Mouse (Mus musculus): ENCODE measurements around the gene Eme2. TPM values are rescaled to one million over a fixed set of nuclear protein-coding genes. Genes with fewer than 3 reads are reported as not detected.

The Eme2 gene
- 15.5 and 16.2 TPM in 2 replicates for polyA plus RNA-seq (2021; fragmentation: Nextera tagmentation)
- long read RNA-seq, experiment 1, transcript Eme2-202 (8 exons, 1,521 nt): major isoform, 58 of 187 reads
- long read RNA-seq, experiment 1, partial matches to known transcripts: 58 of 187 reads
- long read RNA-seq, experiment 1, other reads (novel, unspliced or antisense): 69 of 187 reads
- long read RNA-seq, experiment 2, transcript Eme2-202 (8 exons, 1,521 nt): major isoform, 8 of 13 reads
- long read RNA-seq, experiment 2, partial matches to known transcripts: 0 of 13 reads
- long read RNA-seq, experiment 2, other reads (novel, unspliced or antisense): 5 of 13 reads

DNA sequence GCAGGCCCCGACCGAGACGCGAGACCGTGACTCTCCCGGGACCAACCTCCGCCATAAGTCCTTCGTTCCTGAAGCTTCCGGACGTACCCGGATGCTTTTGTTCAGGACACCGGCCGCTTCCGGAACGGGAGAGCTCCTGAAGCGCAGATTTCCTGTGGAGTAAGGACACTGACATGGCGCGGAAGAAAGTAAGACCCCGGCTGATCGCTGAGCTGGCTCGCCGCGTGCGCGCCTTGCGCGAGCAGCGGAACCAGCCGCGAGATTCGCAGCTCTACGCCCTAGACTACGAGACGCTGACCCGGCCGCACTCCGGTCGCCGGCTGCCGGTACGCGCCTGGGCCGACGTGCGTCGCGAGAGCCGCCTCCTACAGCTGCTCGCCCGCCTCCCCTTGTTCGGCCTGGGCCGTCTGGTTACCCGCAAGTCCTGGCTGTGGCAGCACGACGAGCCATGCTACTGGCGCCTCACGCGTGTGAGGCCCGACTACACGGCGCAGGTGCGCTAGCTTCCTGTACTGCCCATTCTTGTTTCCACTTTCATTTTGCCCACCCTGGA, at the start of gene Eme2, which contains the start of gene Mrps34:
Gene Eme2, minus strand, starts transcription at position 93 of the 553 bp plus-strand sequence.
Gene Mrps34, plus strand, starts transcription at position 122 of the 553 bp plus-strand sequence.

DNA sequence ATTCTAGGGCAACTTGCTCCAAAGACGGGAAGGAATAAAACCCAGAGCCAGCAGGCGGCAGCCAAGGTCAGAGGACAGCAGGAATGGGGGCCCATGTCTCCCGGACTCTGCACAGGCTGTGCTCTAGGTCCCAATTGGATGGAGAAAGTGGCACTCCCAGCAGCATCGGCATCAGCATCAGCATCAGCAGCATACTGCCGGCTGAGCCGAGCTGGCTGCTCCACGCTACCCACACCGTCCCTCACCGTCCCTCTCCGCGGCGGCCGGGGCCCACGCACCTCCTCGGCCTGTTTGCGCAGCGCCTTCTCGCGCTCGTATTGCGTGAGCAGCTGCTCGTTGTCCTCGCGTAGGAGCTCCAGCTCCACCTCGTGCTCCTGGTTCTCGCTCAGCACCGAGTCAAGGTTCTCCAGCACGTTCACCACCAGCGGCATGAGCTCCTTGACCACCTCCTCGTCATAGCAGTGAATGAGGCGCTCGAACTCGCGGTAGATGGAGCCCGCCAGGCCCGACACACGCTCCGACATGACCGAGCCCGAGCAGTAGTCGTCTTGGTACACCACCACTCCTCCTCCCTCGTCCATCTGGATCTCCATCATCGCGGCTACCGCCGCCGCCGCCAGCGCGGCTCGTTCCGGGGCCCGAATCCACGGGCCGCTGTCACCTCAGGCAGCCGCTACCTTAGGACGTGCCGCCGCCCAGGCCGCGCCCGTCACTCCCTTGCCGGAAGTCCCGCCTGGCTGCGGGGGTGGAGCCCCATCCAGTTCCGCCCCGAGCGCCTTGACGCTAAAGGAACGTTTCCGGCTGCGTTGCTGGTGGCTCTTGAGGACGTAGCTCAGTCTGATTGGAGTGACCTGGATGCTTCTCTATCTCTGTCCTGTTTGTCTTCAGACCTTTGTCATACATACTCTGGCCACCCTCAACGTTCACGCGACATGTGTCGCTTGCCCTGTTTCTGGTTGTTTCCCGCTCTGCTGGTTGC, 41.7 kb upstream of the Eme2 start, which contains the start of gene Mapk8ip3:
Gene Mapk8ip3, minus strand, starts transcription at position 719 of the 979 bp plus-strand sequence.

DNA sequence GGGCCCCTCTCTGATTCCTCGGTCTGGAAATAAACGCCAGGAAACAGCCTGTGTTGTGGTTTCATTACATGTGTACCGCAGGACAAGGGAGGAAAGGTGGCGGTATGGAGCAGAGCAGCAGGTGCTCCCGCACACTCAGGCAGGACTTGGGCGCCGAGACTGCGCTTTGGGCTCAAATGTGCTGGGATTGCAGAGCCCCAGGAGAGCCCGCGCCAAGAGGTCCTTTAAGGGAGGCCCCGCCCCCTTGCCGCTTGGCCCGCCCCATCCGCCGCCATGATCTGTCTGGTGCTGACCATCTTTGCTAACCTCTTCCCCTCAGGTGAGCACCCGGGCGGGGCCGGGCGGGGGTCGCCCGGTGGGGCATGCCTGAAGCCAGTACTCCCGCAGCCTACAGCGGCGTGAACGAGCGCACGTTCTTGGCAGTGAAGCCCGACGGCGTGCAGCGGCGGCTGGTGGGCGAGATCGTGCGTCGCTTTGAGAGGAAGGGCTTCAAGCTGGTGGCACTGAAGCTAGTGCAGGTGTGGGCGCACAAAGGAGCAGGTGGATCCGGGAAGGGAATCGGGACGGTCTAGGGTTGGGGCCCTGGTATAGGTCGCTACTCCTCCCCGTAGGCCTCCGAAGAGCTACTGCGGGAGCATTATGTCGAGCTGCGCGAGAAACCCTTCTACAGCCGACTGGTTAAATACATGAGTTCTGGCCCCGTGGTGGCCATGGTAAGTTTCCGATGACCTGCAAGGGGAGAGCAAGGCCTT, 1.5 kb upstream of the Eme2 start, which contains the start of gene Nme3:
Gene Nme3, plus strand, starts transcription at position 260 of the 752 bp plus-strand sequence.

DNA sequence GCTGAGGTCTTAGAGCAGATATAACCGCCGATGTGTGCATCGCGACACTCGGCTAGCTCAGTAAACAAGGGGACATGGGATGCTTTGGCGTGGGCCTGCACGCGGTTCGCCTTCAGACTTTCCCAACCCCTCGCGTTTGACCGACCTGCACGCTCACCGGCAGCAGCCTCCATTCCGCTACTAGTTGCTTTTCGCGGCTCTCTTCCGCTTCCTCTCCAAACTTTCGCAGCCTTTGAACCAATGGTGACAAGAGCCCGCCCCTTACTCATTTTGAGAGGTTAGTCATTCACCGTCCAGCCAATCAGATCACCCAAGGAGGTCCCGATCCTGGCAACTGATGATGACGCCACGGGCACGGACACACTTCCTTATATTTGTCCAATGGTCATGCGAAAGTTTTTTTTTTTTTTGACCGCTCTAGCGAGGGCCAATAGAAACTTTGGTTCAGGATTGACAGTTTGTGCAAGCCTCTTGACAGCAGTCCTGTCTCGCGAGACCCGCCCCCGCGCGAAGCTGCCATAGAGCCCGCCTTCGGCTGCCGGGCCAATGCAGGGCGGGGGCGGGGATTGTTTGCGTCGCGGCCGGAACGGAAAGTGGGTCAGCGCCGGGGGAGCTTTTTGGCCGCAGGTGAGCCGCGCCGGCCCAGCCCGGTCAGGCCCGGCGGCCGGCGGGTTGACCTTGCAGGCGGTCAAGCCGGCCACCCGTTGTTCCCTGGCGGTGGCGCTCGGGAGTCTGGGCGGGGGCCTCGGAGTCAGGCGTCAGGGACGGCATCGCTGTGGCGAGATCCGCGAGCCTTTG, 8.6 kb downstream of the Eme2 start, which contains the start of the genes Nubp2 and Spsb3:
Gene Nubp2, minus strand, starts transcription at position 216 of the 798 bp plus-strand sequence.
Gene Spsb3, plus strand, starts transcription at position 510 of the 798 bp plus-strand sequence.

DNA sequence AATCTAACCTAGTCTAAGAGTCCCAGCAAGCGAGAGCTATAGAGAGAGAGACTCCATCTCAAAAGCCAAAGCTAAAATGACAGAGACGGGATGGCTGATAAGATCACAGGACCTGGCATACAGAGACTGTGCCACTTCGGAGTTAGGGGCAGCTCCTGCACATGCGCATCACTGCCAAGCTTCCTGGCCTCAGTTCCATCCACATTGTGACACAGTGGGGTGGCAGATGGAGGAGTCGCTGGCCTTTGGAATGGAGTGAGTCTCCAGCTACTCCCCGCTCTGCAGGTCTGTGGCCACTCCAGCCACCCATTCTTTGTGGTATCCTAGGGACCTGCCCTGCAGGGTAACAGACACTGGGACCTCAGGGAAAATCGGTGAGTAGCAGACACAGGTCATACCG, 29.1 kb downstream of the Eme2 start, which contains the start of gene Igfals:
Gene Igfals, plus strand, starts transcription at position 222 of the 400 bp plus-strand sequence.

DNA sequence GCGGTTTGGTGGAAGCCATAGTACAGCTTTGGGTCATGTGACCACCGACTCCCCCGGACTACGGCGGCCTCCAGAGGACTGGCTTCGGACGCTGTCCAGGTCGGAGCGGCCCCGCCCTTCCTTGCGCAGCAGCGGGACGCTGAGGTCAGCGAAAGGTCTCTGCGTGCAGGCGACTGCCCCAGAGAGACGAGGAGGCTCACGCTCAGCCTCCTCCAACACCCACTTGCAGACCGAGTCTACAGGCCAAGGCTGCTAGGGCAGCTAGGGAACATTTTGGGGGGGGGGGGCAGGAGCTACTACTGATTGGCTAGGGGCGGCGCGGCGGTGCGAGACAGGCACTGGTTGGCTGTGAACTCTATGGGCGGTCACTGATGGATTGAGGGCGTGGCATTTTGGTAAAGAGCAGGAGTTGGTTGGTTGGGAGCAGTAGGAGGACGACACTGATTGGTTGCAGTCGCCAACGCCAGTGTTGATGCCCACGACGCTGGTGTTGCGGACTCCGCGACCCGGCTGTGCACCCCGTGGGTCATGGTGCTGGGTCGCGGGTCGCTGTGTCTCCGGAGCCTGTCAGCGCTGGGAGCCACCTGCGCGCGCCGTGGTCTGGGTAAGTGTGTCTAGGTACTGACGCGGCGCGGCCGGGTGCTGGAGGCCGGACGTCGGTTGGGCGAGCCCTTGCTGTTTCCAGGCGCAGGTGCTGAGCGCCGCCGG, 44.7 kb downstream of the Eme2 start, which contains the start of gene Fahd1:
Gene Fahd1, minus strand, starts transcription at position 300 of the 708 bp plus-strand sequence.

DNA sequence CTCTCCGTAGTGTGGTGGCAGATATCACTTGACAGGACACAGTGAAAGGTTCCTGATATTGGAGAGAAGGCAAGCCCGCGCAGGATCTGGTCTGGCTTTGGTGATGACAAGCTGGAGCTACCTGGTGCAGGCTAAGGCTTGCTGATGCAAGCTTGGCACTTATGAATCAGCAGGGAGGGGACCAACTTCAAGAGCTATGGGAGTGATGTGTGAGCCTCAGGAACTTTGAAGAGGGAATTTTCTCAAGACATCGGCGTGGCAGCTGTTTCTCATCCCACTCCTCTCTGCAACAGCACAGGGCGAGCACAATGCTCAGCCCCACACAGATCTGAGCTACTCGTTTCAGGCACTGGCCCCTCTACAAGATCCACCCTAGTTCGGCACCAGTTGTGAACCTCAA, 55.0 kb downstream of the Eme2 start, which contains the start of gene Hagh:
Gene Hagh, plus strand, starts transcription at position 302 of the 400 bp plus-strand sequence.

Other genes with a start within 250 kb of the Eme2 start
- gene Slc9a3r2, start 244.8 kb downstream of the Eme2 start, polyA plus RNA-seq (2021; fragmentation: Nextera tagmentation): 39.3 and 41.9 TPM in 2 replicates
- 0.47 and 0.65 TPM in 2 replicates for gene Npw, start 236.6 kb downstream of the Eme2 start, polyA plus RNA-seq (2021; fragmentation: Nextera tagmentation)
- gene Zfp598, start 225.4 kb downstream of the Eme2 start, polyA plus RNA-seq (2021; fragmentation: Nextera tagmentation): 1.3 and 2.4 TPM in 2 replicates
- gene Syngr3, start 205.1 kb downstream of the Eme2 start, polyA plus RNA-seq (2021; fragmentation: Nextera tagmentation): 282 and 371 TPM in 2 replicates
- 33.0 and 34.1 TPM in 2 replicates for gene Gfer, start 198.9 kb downstream of the Eme2 start, polyA plus RNA-seq (2021; fragmentation: Nextera tagmentation)
- gene Noxo1, start 198.9 kb downstream of the Eme2 start, polyA plus RNA-seq (2021; fragmentation: Nextera tagmentation): 0.98 and 1.1 TPM in 2 replicates
- gene Tbl3, start 187.4 kb downstream of the Eme2 start, polyA plus RNA-seq (2021; fragmentation: Nextera tagmentation): 15.2 and 20.2 TPM in 2 replicates
- not detected in 2 replicates for gene Rnf151, start 177.0 kb downstream of the Eme2 start, polyA plus RNA-seq (2021; fragmentation: Nextera tagmentation)
- 1,532 and 1,546 TPM in 2 replicates for gene Rps2, start 177.0 kb downstream of the Eme2 start, polyA plus RNA-seq (2021; fragmentation: Nextera tagmentation)
- gene Ndufb10, start 170.6 kb downstream of the Eme2 start, polyA plus RNA-seq (2021; fragmentation: Nextera tagmentation): 938 and 1,009 TPM in 2 replicates
- 0.19 and 0.53 TPM in 2 replicates for gene Rpl3l, start 167.3 kb downstream of the Eme2 start, polyA plus RNA-seq (2021; fragmentation: Nextera tagmentation)
- 6.8 and 17.1 TPM in 2 replicates for gene Msrb1, start 158.4 kb downstream of the Eme2 start, polyA plus RNA-seq (2021; fragmentation: Nextera tagmentation)
- gene Hs3st6, start 142.1 kb downstream of the Eme2 start, polyA plus RNA-seq (2021; fragmentation: Nextera tagmentation): 0.55 and 0.97 TPM in 2 replicates
- not detected in 2 replicates for gene Meiob, start 90.8 kb downstream of the Eme2 start, polyA plus RNA-seq (2021; fragmentation: Nextera tagmentation)
- gene Hagh, start 54.9 kb downstream of the Eme2 start, polyA plus RNA-seq (2021; fragmentation: Nextera tagmentation): 287 and 337 TPM in 2 replicates
- 21.7 and 24.4 TPM in 2 replicates for gene Fahd1, start 44.7 kb downstream of the Eme2 start, polyA plus RNA-seq (2021; fragmentation: Nextera tagmentation)
- not detected in 2 replicates for gene Igfals, start 29.1 kb downstream of the Eme2 start, polyA plus RNA-seq (2021; fragmentation: Nextera tagmentation)
- gene Nubp2, start 8.7 kb downstream of the Eme2 start, polyA plus RNA-seq (2021; fragmentation: Nextera tagmentation): 42.6 and 58.2 TPM in 2 replicates
- gene Spsb3, start 8.4 kb downstream of the Eme2 start, polyA plus RNA-seq (2021; fragmentation: Nextera tagmentation): 84.9 and 110 TPM in 2 replicates
- 130 and 171 TPM in 2 replicates for gene Mrps34, start within 50 bp of the Eme2 start, polyA plus RNA-seq (2021; fragmentation: Nextera tagmentation)
- gene Nme3, start 1.4 kb upstream of the Eme2 start, polyA plus RNA-seq (2021; fragmentation: Nextera tagmentation): 117 and 135 TPM in 2 replicates
- gene Mapk8ip3, start 41.9 kb upstream of the Eme2 start, polyA plus RNA-seq (2021; fragmentation: Nextera tagmentation): 49.2 and 62.4 TPM in 2 replicates
- gene Jpt2, start 65.6 kb upstream of the Eme2 start, polyA plus RNA-seq (2021; fragmentation: Nextera tagmentation): 3.8 and 5.3 TPM in 2 replicates
- 4.1 and 9.0 TPM in 2 replicates for gene Cramp1l, start 120.7 kb upstream of the Eme2 start, polyA plus RNA-seq (2021; fragmentation: Nextera tagmentation)
- 3.1 and 4.2 TPM in 2 replicates for gene Ift140, start 121.0 kb upstream of the Eme2 start, polyA plus RNA-seq (2021; fragmentation: Nextera tagmentation)
- gene Tmem204, start 188.5 kb upstream of the Eme2 start, polyA plus RNA-seq (2021; fragmentation: Nextera tagmentation): 12.0 and 13.3 TPM in 2 replicates
- gene Telo2, start 220.9 kb upstream of the Eme2 start, polyA plus RNA-seq (2021; fragmentation: Nextera tagmentation): 7.1 and 7.9 TPM in 2 replicates
- not detected in 2 replicates for gene Ptx4, start 225.7 kb upstream of the Eme2 start, polyA plus RNA-seq (2021; fragmentation: Nextera tagmentation)
- gene Clcn7, start 238.3 kb upstream of the Eme2 start, polyA plus RNA-seq (2021; fragmentation: Nextera tagmentation): 25.3 and 35.1 TPM in 2 replicates